Mouse (Mus musculus) brown adipose tissue, adult 24 weeks (tissue): ENCODE measurements around the gene Ceacam1. TPM values are rescaled to one million over a fixed set of nuclear protein-coding genes. Genes with fewer than 3 reads are reported as not detected.
A peak's percentile ranks its signal among the peaks of the same experiment; 100 is the strongest.
"Not testable (repeated sequence)": the region's sequence is repeated elsewhere in the genome, so short reads cannot be mapped to it uniquely, and the experiment has no call there.

ENCODE experiments used
- H3K27ac ChIP-seq: fragments of 200-500 bp; replicated peaks from 2 replicates; pipeline ENCODE4 v1.5.1; 2012; ENCODE audit warnings: low read depth, mild to moderate bottlenecking, low read length
- H3K4me1 ChIP-seq: fragments of 200-500 bp; 2 replicates; pipeline ENCODE4 v1.6.1; 2012; ENCODE audit warnings: low read length, mixed read lengths; ENCODE audit not compliant: control insufficient read depth, insufficient read depth, insufficient read length
- H3K4me3 ChIP-seq: fragments of 200-500 bp; 2 replicates; pipeline ENCODE4 v1.5.1; 2012; ENCODE audit warnings: low read depth, mild to moderate bottlenecking, low read length, moderate library complexity; ENCODE audit not compliant: insufficient read depth
- polyA plus RNA-seq: library from polyadenylated mRNA; stranded (reverse); fragments of >200 nt; gene quantifications from 2 replicates; pipeline ENCODE4 v1.2.4, GENCODE M21; 2012; ENCODE audit not compliant: missing spikeins, insufficient read depth, insufficient read length

Ceacam1 gene
- polyA plus RNA-seq, 1 experiment, result 4.3 TPM

- Histone ChIP-seq H3K27ac (peak overlapping the region; percentile 87), H3K4me3 (no peak overlapping the region), H3K4me1 (peaks cover 30% of the 10 kb centered on the region)
Observed at GRCm38 (mm10) chr7:25432381-25432780, 45.0 kb downstream of the Ceacam1 start.

GRCm38 (mm10) chr7:25429886-25430784, 47.3 kb downstream of the Ceacam1 start:
- no peak overlapping the region for H3K4me3 ChIP-seq
- peaks cover 19% of the 10 kb centered on the region for H3K4me1 ChIP-seq
- 0 out of 2 replicates have a peak overlapping the region, but pooled peaks have one; percentile 21 for H3K27ac ChIP-seq

GRCm38 (mm10) chr7:25428321-25428720, 49.1 kb downstream of the Ceacam1 start:
- Histone ChIP-seq H3K4me3 (no peak overlapping the region), H3K4me1 (peaks cover 6% of the 10 kb centered on the region; the same call in 1 of the 2 replicates), H3K27ac (no peak overlapping the region)

- H3K27ac ChIP-seq, result no peak overlapping the region
- no peak overlapping the region for H3K4me3 ChIP-seq
- H3K4me1 ChIP-seq, result no peaks in the 10 kb centered on the region
Observed at GRCm38 (mm10) chr7:25427144-25427543, 50.3 kb downstream of the Ceacam1 start.

GRCm38 (mm10) chr7:25426380-25426779, 51.0 kb downstream of the Ceacam1 start:
- not testable (repeated sequence) for H3K27ac ChIP-seq, H3K4me3 ChIP-seq, H3K4me1 ChIP-seq

- no peak overlapping the region for H3K27ac ChIP-seq
- no peaks in the 10 kb centered on the region for H3K4me1 ChIP-seq
- no peak overlapping the region for H3K4me3 ChIP-seq
Observed at GRCm38 (mm10) chr7:25424429-25424828, 53.0 kb downstream of the Ceacam1 start.

- Histone ChIP-seq H3K4me3 (no peak overlapping the region), H3K4me1 (no peaks in the 10 kb centered on the region), H3K27ac (no peak overlapping the region)
Observed at GRCm38 (mm10) chr7:25422286-25422841, 55.0 kb downstream of the Ceacam1 start.

- Histone ChIP-seq H3K27ac (no peak overlapping the region), H3K4me3 (no peak overlapping the region), H3K4me1 (no peaks in the 10 kb centered on the region)
Observed at GRCm38 (mm10) chr7:25419943-25420342, 57.5 kb downstream of the Ceacam1 start.

GRCm38 (mm10) chr7:25419536-25419935, 57.9 kb downstream of the Ceacam1 start:
- no peak overlapping the region for H3K4me3 ChIP-seq
- no peak overlapping the region for H3K27ac ChIP-seq
- H3K4me1 ChIP-seq, result no peaks in the 10 kb centered on the region

- Histone ChIP-seq H3K4me1 (no peaks in the 10 kb centered on the region), H3K27ac (no peak overlapping the region), H3K4me3 (no peak overlapping the region)
Observed at GRCm38 (mm10) chr7:25417597-25417996, 59.8 kb downstream of the Ceacam1 start.

- H3K4me3 ChIP-seq, result no peak within 1 kb of the TSS
- H3K27ac ChIP-seq, result no peak within 1 kb of the TSS
- no peaks in the 10 kb centered on the region for H3K4me1 ChIP-seq
Observed at GRCm38 (mm10) chr7:25412833-25413441, 64.5 kb downstream of the Ceacam1 start, which contains the start of gene Cxcl17. TSS of gene Cxcl17 (minus strand) at chr7:25412886.

GRCm38 (mm10) chr7:25411861-25412260, 65.5 kb downstream of the Ceacam1 start:
- Histone ChIP-seq H3K4me1 (no peaks in the 10 kb centered on the region), H3K4me3 (no peak overlapping the region), H3K27ac (no peak overlapping the region)

Other genes starting within 250 kb of the Ceacam1 start
- 85.4 and 96.9 TPM in 2 replicates for gene Gsk3a, start 239.8 kb downstream of the Ceacam1 start, polyA plus RNA-seq
- gene Erf, start 226.8 kb downstream of the Ceacam1 start, polyA plus RNA-seq, result 7.1 and 7.4 TPM in 2 replicates
- 25.2 and 31.3 TPM in 2 replicates for gene Cic, start 209.9 kb downstream of the Ceacam1 start, polyA plus RNA-seq
- gene Pafah1b3, start 179.6 kb downstream of the Ceacam1 start, polyA plus RNA-seq, result 1.6 and 4.8 TPM in 2 replicates
- gene Prr19, start 176.2 kb downstream of the Ceacam1 start, polyA plus RNA-seq, result not detected in 2 replicates
- gene Tmem145, start 171.5 kb downstream of the Ceacam1 start, polyA plus RNA-seq, result not detected in 2 replicates
- 12.7 and 14.3 TPM in 2 replicates for gene Megf8, start 160.4 kb downstream of the Ceacam1 start, polyA plus RNA-seq
- not detected in 2 replicates for gene Cnfn, start 107.9 kb downstream of the Ceacam1 start, polyA plus RNA-seq
- gene Lipe, start 78.9 kb downstream of the Ceacam1 start, polyA plus RNA-seq, result 1,111 and 1,189 TPM in 2 replicates
- not detected in 2 replicates for gene Cxcl17, start 64.7 kb downstream of the Ceacam1 start, polyA plus RNA-seq
- not detected in 2 replicates for gene Ceacam2, start 62.3 kb upstream of the Ceacam1 start, polyA plus RNA-seq
- gene Erich4, start 138.3 kb upstream of the Ceacam1 start, polyA plus RNA-seq, result not detected in 2 replicates
- 39.0 and 39.4 TPM in 2 replicates for gene Dmac2, start 141.8 kb upstream of the Ceacam1 start, polyA plus RNA-seq
- gene B3gnt8, start 149.1 kb upstream of the Ceacam1 start, polyA plus RNA-seq, result 0.83 and 1.2 TPM in 2 replicates
- gene Bckdha, start 181.4 kb upstream of the Ceacam1 start, polyA plus RNA-seq, result 622 and 668 TPM in 2 replicates
- 38.1 and 39.7 TPM in 2 replicates for gene Exosc5, start 181.6 kb upstream of the Ceacam1 start, polyA plus RNA-seq
- not detected in 2 replicates for gene Tmem91, start 197.6 kb upstream of the Ceacam1 start, polyA plus RNA-seq
- 8.8 and 10.9 TPM in 2 replicates for gene B9d2, start 203.2 kb upstream of the Ceacam1 start, polyA plus RNA-seq
- 11.7 and 13.2 TPM in 2 replicates for gene Tgfb1, start 209.4 kb upstream of the Ceacam1 start, polyA plus RNA-seq
- gene Ccdc97, start 241.5 kb upstream of the Ceacam1 start, polyA plus RNA-seq, result 16.9 and 17.0 TPM in 2 replicates